Mouse (Mus musculus): ENCODE measurements around the gene Th.

Th gene

GRCm38 (mm10) chr7:142931028-142931427, at the start of gene Th:
Gene Th, minus strand, starts transcription at chr7:142931128.
- DNase-seq, result no peak

- peak; percentile 91 for DNase-seq
These were observed 38.0 kb upstream of the Th start, which contains the start of gene Ascl2 for GRCm38 (mm10) chr7:142968809-142969511. Gene Ascl2, minus strand, starts transcription at chr7:142969264.

- peak; percentile 90 for DNase-seq
These were observed 37.2 kb upstream of the Th start for GRCm38 (mm10) chr7:142967884-142968808.

GRCm38 (mm10) chr7:142967414-142967883, 36.5 kb upstream of the Th start:
- peak; percentile 92 for DNase-seq

- DNase-seq, result no peak
These were observed 28.8 kb upstream of the Th start for GRCm38 (mm10) chr7:142959752-142960151.

GRCm38 (mm10) chr7:142958817-142959216, 27.9 kb upstream of the Th start:
- DNase-seq, result no peak

GRCm38 (mm10) chr7:142956018-142956417, 25.1 kb upstream of the Th start:
- no peak for DNase-seq

GRCm38 (mm10) chr7:142949568-142949967, 18.6 kb upstream of the Th start:
- DNase-seq, result no peak

- no peak for DNase-seq
These were observed 6.7 kb upstream of the Th start for GRCm38 (mm10) chr7:142937631-142938030.

GRCm38 (mm10) chr7:142935708-142936107, 4.8 kb upstream of the Th start:
- DNase-seq, result peak; percentile 86

GRCm38 (mm10) chr7:142932469-142932868, 1.5 kb upstream of the Th start:
- DNase-seq, result no peak

GRCm38 (mm10) chr7:142929516-142929915, 1.4 kb downstream of the Th start:
- DNase-seq, result peak; percentile 95

GRCm38 (mm10) chr7:142927293-142927692, 3.6 kb downstream of the Th start:
- peak; percentile 87 for DNase-seq

- DNase-seq, result peak; percentile 95
These were observed 12.0 kb downstream of the Th start for GRCm38 (mm10) chr7:142918641-142919628.

- no peak for DNase-seq
These were observed 13.3 kb downstream of the Th start for GRCm38 (mm10) chr7:142917659-142918058.

- no peak for DNase-seq
These were observed 14.8 kb downstream of the Th start for GRCm38 (mm10) chr7:142916178-142916577.

- no peak for DNase-seq
These were observed 19.2 kb downstream of the Th start for GRCm38 (mm10) chr7:142911682-142912081.

- DNase-seq, result no peak
These were observed 20.8 kb downstream of the Th start for GRCm38 (mm10) chr7:142910104-142910503.

- DNase-seq, result no peak
These were observed 21.3 kb downstream of the Th start for GRCm38 (mm10) chr7:142909622-142910021.

GRCm38 (mm10) chr7:142905606-142906005, 25.3 kb downstream of the Th start:
- DNase-seq, result no peak

GRCm38 (mm10) chr7:142904331-142904730, 26.6 kb downstream of the Th start:
- peak; percentile 76 for DNase-seq

- peak; percentile 40 for DNase-seq
These were observed 28.0 kb downstream of the Th start for GRCm38 (mm10) chr7:142902931-142903330.
